Mouse (Mus musculus) liver, embryonic 14.5 days (tissue): ENCODE results near the gene Fam173a. TPM values are rescaled to one million over a fixed set of nuclear protein-coding genes. Genes with fewer than 3 reads are reported as not detected.

Experiments
- ATAC-seq: fragments of 200-750 bp; cut with Nextera tagmentation; 2 replicates; pipeline ENCODE4 v1.8.0; 2017; ENCODE audit warnings: moderate number of reproducible peaks, mild to moderate bottlenecking, moderate library complexity; ENCODE audit not compliant: insufficient read depth
- DNase-seq, 3 experiments: peaks; one replicate each; pipeline ENCODE4 v3.0.0-alpha.2; 2012 to 2013; ENCODE audit warnings: low read depth in 3 of 3, low spot score in 3 of 3
- H3K27ac ChIP-seq: fragments of 300-500 bp; sonication (generic); 2 replicates; pipeline ENCODE4 v1.5.1; 2014; ENCODE audit warnings: moderate library complexity, mild to moderate bottlenecking, control low read depth, inconsistent platforms
- H3K27me3 ChIP-seq: fragments of 300-500 bp; sonication (generic); 2 replicates; pipeline ENCODE4 v1.6.1; 2014; ENCODE audit warnings: mild to moderate bottlenecking, low read length, moderate library complexity; ENCODE audit not compliant: control insufficient read depth, insufficient read depth
- H3K36me3 ChIP-seq: fragments of 300-500 bp; sonication (generic); replicated peaks from 2 replicates; pipeline ENCODE4 v1.6.1; 2014; ENCODE audit warnings: low read depth; ENCODE audit not compliant: control insufficient read depth, insufficient read depth
- H3K4me1 ChIP-seq, 2 experiments: fragments of 200-500 bp in 1 of 2; fragments of 300-500 bp in 1 of 2; sonication (generic) in 1 of 2; replicated peaks; 2 replicates each; pipeline ENCODE4 v1.6.1; 2012 to 2014; ENCODE audit warnings: antibody characterized with exemption in 1 of 2, inconsistent platforms in 1 of 2, low read length in 1 of 2; ENCODE audit not compliant: control insufficient read depth in 2 of 2, insufficient read depth in 2 of 2
- H3K4me2 ChIP-seq: fragments of 300-500 bp; sonication (generic); 2 replicates; pipeline ENCODE4 v1.6.1; 2014; ENCODE audit warnings: low read depth, mild to moderate bottlenecking, control low read depth, moderate library complexity
- H3K4me3 ChIP-seq, 2 experiments: fragments of 200-500 bp in 1 of 2; fragments of 300-500 bp in 1 of 2; sonication (generic) in 1 of 2; 2 replicates each; pipeline ENCODE4 v1.5.1; 2012 to 2014; ENCODE audit warnings: low read depth in 2 of 2, low read length in 2 of 2, mild to moderate bottlenecking in 2 of 2, control low read depth in 1 of 2, inconsistent platforms in 1 of 2, moderate library complexity in 1 of 2; ENCODE audit not compliant: insufficient read depth in 1 of 2
- H3K9ac ChIP-seq: fragments of 300-500 bp; sonication (generic); replicated peaks from 2 replicates; pipeline ENCODE4 v1.6.1; 2014; ENCODE audit warnings: mild to moderate bottlenecking, control low read depth, moderate library complexity
- H3K9me3 ChIP-seq: fragments of 300-500 bp; sonication (generic); 2 replicates; pipeline ENCODE4 v1.6.1; 2016; ENCODE audit warnings: low read length, mixed read lengths; ENCODE audit not compliant: control insufficient read depth
- CTCF ChIP-seq: IDR thresholded peaks from 2 replicates; pipeline ENCODE4 v1.5.1; 2016; ENCODE audit warnings: antibody characterized with exemption, low read depth, control low read depth
- EP300 ChIP-seq: IDR thresholded peaks from 2 replicates; pipeline ENCODE4 v1.6.1; 2016; ENCODE audit warnings: antibody characterized with exemption, low read depth
- WGBS: fragments of 180-500 bp; shearing (Covaris S2); extraction: QIAGEN DNeasy Blood & Tissue Kit; methylation state at CpG from one replicate; pipeline ENCODE4 v1.1.7; 2014; ENCODE audit not compliant: insufficient replicate concordance; 5-methylcytosine and 5-hydroxymethylcytosine counted together
- polyA plus RNA-seq, 2 experiments: library from polyadenylated mRNA; depleted of rRNA in 1 of 2; stranded (reverse) in 1 of 2; unstranded in 1 of 2; fragments of >200 nt; fragmentation: Nextera tagmentation in 1 of 2; extraction: Ambion mirVana in 1 of 2; gene quantifications; 2 replicates each; pipeline versions ENCODE4 v1.2.1 to v1.2.3; 2012 to 2014

The Fam173a gene
- 37.7 and 46.6 TPM in 2 replicates for polyA plus RNA-seq (2012; rRNA removed)
- 57.2 and 57.7 TPM in 2 replicates for polyA plus RNA-seq (2014; fragmentation: Nextera tagmentation; extraction: Ambion mirVana)

DNA sequence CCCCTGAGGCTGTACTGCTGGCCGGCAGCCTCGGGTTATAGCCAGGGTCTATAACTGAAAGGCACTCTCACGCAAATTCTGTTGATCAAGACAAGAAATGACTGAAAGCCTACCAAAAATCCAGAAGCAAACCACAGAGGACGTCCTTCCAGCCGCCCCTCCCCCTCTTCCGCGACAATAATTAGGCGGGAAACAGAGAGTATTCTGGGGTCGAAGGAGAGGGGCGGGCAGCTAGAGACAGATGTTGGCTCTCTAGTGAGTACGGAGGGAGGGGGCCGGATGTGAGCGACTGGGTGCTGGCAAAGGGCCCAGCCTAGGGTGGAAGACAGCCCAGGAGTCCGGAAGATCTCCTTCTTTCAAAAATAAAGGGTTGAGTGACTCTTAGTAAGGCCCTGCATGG is at the start of gene Fam173a:
Fam173a (minus strand) TSS at position 287 of the 400 bp plus-strand sequence.
- Histone ChIP-seq H3K36me3 (peaks cover 6% of the 10 kb centered on the region), H3K4me3 (peak within 1 kb of the TSS; percentile 78 to 95), H3K4me1 (peaks cover 11 to 24% of the 10 kb centered on the region in 2 experiments), H3K27ac (peak within 1 kb of the TSS; percentile 57), H3K4me2 (peak within 1 kb of the TSS; percentile 95), H3K27me3 (no peaks in the 10 kb centered on the region), H3K9ac (peak within 1 kb of the TSS; percentile 71), H3K9me3 (no peaks in the 10 kb centered on the region)
- ATAC-seq (peak; percentile 48), DNase-seq (peak in 1 of 3 experiments; percentile 34)
- WGBS, result under 1% methylated on average over 14 of the region's 14 CpGs
- TF ChIP-seq EP300, result no peak
- no peak for TF ChIP-seq CTCF

DNA sequence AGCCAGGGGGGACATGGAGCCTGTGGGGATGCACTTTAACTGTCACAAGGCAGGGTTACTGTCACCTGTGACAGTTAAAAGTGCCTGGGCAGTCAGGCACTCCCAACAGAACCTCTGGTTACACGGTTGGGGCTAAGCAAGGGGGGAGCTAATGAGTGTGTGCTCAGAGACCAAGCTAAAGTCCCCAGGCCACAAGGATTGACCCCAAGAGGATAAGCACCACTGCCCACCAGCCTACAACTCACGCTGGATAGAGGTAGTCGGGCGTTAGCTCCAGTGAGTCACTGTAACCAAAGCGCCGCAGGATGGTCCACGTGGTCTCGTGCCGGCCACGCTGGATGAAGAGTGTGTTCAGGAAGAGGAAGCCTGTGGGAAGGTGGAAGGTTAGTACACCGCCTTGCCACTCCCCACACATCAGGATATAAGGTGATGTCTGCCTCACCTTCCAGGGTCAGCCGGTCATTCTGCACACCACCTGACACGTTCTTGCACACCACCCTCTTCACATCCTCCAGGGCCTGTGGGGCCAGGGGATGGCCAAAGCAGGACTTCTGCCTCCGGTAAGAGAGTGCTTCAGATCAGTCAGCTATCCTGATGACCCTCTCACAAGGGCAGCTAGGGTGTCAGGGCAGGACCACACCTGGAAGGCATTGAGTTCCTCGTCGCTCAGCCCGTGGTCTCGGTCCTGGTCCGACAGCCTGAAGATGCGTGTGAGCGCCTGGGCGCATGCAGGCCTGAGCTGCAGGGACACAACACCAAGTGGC is 48.6 kb upstream of the Fam173a start, which contains the start of gene Gm20683:
Gm20683 (minus strand) TSS at position 647 of the 764 bp plus-strand sequence.
- WGBS, result 93% methylated on average over 22 of the region's 22 CpGs
- H3K9me3 ChIP-seq, result no peaks in the 10 kb centered on the region
- H3K4me1 ChIP-seq, result peaks cover 16 to 19% of the 10 kb centered on the region in 2 experiments
- no peaks in the 10 kb centered on the region for H3K27me3 ChIP-seq
- no peak for DNase-seq
- no peak for TF ChIP-seq CTCF
- no peak for TF ChIP-seq EP300
- no peak for ATAC-seq
- no peak within 1 kb of the TSS for H3K9ac ChIP-seq
- H3K4me3 ChIP-seq, result no peak within 1 kb of the TSS
- no peak within 1 kb of the TSS; the same call in 1 of the 2 replicates for H3K4me2 ChIP-seq
- peaks cover 32% of the 10 kb centered on the region for H3K36me3 ChIP-seq
- no peak within 1 kb of the TSS for H3K27ac ChIP-seq

DNA sequence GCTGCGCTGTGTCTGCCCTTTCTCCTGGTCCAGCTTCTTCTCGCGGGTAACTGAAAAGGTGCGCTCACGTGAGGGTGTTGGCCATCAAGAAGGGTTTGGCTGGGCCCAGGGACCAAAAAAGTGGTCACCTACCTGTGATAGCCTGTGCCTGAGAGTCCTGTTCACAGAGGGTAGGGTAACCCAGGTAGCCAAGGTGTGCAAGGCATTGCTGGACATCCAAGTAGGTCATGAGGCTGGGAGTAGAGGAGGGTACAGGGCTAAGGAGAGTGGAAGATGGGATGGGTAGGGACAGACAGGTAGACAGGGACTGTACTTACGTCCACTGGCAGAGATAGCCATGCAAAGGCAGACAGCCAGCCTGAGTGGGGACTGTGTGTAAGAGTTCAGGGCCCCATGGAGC is 47.8 kb upstream of the Fam173a start:
- Histone ChIP-seq H3K4me2 (no peak overlapping the region), H3K27me3 (no peaks in the 10 kb centered on the region), H3K36me3 (peaks cover 32% of the 10 kb centered on the region), H3K4me1 (peaks cover 16 to 19% of the 10 kb centered on the region in 2 experiments), H3K4me3 (no peak overlapping the region), H3K9me3 (no peaks in the 10 kb centered on the region), H3K27ac (no peak overlapping the region), H3K9ac (no peak overlapping the region)
- TF ChIP-seq EP300, result no peak
- TF ChIP-seq CTCF, result no peak
- ATAC-seq (no peak), DNase-seq (no peak)
- WGBS, result 91% methylated on average over 6 of the region's 6 CpGs

DNA sequence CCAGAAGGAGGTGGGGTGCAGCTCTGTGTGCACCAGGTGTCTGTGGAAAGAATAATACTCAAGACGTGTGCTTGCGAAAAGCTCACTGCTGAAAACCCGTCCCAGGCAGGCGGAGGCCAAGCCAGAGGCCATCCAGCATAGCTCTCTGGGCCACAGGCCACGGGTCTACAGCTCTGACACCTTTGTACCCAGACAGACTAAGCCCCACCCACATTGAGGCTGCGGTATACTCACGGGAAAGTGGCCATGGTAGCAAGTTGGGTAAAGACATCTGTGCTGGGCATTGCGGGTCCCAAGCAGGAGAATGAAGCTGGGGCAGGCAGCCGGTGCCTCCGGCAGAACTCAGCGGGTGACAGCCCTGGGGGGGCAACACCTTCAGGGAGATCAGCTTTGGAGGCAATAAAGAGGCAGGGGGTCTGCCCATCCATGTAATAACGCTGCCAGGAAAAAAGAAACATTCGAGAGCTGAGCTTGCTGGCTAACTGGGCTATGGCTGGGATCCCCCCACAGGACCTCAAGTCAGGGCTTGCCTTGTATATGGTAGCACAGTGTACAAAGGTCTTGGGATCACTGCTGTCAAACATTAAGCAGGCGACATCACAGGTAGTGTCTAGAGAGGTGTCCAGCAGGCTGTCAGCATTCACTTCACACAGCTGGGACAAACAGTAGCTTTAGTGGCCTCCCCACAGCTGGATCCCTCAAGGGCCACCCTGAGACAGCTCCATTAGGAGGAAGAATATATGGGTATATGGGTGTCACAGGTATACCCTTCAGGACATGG is 46.9 kb upstream of the Fam173a start:
- H3K4me1 ChIP-seq, result peaks cover 13 to 15% of the 10 kb centered on the region in 2 experiments
- no peaks in the 10 kb centered on the region for H3K27me3 ChIP-seq
- peaks cover 32% of the 10 kb centered on the region for H3K36me3 ChIP-seq
- no peak for TF ChIP-seq EP300
- TF ChIP-seq CTCF, result no peak
- H3K4me3 ChIP-seq, result no peak overlapping the region
- no peak overlapping the region for H3K27ac ChIP-seq
- 78% methylated on average over 14 of the region's 14 CpGs for WGBS
- no peak overlapping the region for H3K4me2 ChIP-seq
- H3K9me3 ChIP-seq, result no peaks in the 10 kb centered on the region
- DNase-seq, result no peak
- H3K9ac ChIP-seq, result no peak overlapping the region
- ATAC-seq, result no peak

DNA sequence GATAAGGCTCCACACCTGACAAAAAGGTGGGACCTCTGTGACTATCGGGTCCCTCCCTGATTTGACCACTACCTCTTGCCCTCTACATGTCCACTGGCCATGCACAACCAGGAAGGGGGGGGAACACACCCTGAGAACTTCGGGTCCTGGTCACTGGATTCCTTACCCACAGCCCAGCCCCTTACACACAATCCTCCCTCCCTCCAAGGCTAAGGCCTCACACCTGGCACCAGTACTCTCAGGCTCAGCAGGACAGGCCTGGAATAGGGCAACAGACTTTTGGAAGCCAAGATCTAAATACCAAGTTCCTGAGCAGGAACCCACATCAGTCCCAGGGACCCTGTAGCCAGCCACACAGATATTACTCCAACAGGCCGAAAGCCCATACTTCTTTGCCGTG is 46.2 kb upstream of the Fam173a start:
- H3K4me3 ChIP-seq, result no peak overlapping the region
- no peak overlapping the region for H3K27ac ChIP-seq
- no peaks in the 10 kb centered on the region for H3K9me3 ChIP-seq
- no peak for DNase-seq
- peaks cover 12 to 14% of the 10 kb centered on the region in 2 experiments for H3K4me1 ChIP-seq
- no peak overlapping the region for H3K9ac ChIP-seq
- H3K27me3 ChIP-seq, result no peaks in the 10 kb centered on the region
- H3K36me3 ChIP-seq, result peaks cover 32% of the 10 kb centered on the region
- ATAC-seq, result no peak
- no peak overlapping the region for H3K4me2 ChIP-seq
- 75% methylated on average over 4 of the region's 4 CpGs for WGBS
- TF ChIP-seq CTCF, result no peak
- no peak for TF ChIP-seq EP300
